In genomic region chr6:30299116-30299515, GRCm38 (mm10) we compare ENCODE assay signal across 19 mouse cellular contexts. TPM values are rescaled to one million over a fixed set of nuclear protein-coding genes. Genes with fewer than 3 reads are reported as not detected.
DNase-seq lines count a peak whose midpoint lies in the region; ATAC-seq lines count a peak whose summit lies in the region.
"Had no signal": no experiment of that assay in that cellular context is flagged by ENCODE, and none has a peak within 500 bp of the region (broad histone marks: within the 10 kb centered on the region; RNA-seq: fewer than 3 reads in every experiment).

No protein-coding gene starts in this region.

- H3K36me3 ChIP-seq in heart, embryonic 13.5 days = peaks cover 39% of the 10 kb centered on the region
- peaks cover 42% of the 10 kb centered on the region for H3K36me3 ChIP-seq in liver, embryonic 12.5 days
- no peaks in the 10 kb centered on the region for H3K36me3 ChIP-seq in liver, embryonic 11.5 days (ENCODE audit: control insufficient read depth, insufficient read depth, low read length)
- peaks cover 10% of the 10 kb centered on the region; the same call in 1 of the 2 replicates for H3K36me3 ChIP-seq in kidney, embryonic 16.5 days (ENCODE audit: insufficient read depth, low read length)
- H3K36me3 ChIP-seq in liver, embryonic 16.5 days (ENCODE audit: control insufficient read depth, insufficient read depth) = peaks cover 17% of the 10 kb centered on the region

- no peak overlapping the region for H3K27ac ChIP-seq in heart, embryonic 13.5 days (replicated peaks)
- H3K27ac ChIP-seq in liver, embryonic 12.5 days = peak overlapping the region; percentile 18; the same call in 1 of the 2 replicates
- no peak overlapping the region for H3K27ac ChIP-seq in liver, embryonic 11.5 days (ENCODE audit: low read depth, low read length)
- H3K27ac ChIP-seq in kidney, embryonic 16.5 days (ENCODE audit: low read length) = peak overlapping the region; percentile 52; the same call in 1 of the 2 replicates
- peak overlapping the region; percentile 26; the same call in 1 of the 2 replicates for H3K27ac ChIP-seq in liver, embryonic 16.5 days (ENCODE audit: low read length)
- H3K27ac ChIP-seq: embryonic facial prominence, embryonic 13.5 days; limb, embryonic 10.5 days; midbrain, embryonic 10.5 days; neural tube, embryonic 15.5 days had no signal

- H3K9me3 ChIP-seq in heart, embryonic 13.5 days = no peaks in the 10 kb centered on the region
- H3K9me3 ChIP-seq in liver, embryonic 12.5 days (replicated peaks) = no peaks in the 10 kb centered on the region
- H3K9me3 ChIP-seq in liver, embryonic 11.5 days (ENCODE audit: control insufficient read depth, low read length) = no peaks in the 10 kb centered on the region
- no peaks in the 10 kb centered on the region for H3K9me3 ChIP-seq in kidney, embryonic 16.5 days (ENCODE audit: low read length)
- no peaks in the 10 kb centered on the region for H3K9me3 ChIP-seq in liver, embryonic 16.5 days (replicated peaks; ENCODE audit: control insufficient read depth, low read length)
- H3K9me3 ChIP-seq: embryonic facial prominence, embryonic 13.5 days; hindbrain, embryonic 12.5 days; limb, embryonic 10.5 days; midbrain, embryonic 10.5 days; neural tube, embryonic 15.5 days; stomach, embryonic 15.5 days had no signal

- no peak for ATAC-seq in heart, embryonic 13.5 days (ENCODE audit: extremely low read depth, insufficient number of reproducible peaks, low FRiP score, low TSS enrichment)
- no peak for ATAC-seq in liver, embryonic 12.5 days
- ATAC-seq in liver, embryonic 11.5 days (replicated peaks; ENCODE audit: low FRiP score) = no peak
- no peak for ATAC-seq in kidney, embryonic 16.5 days (ENCODE audit: low FRiP score, low TSS enrichment)
- ATAC-seq in liver, embryonic 16.5 days (ENCODE audit: low read depth) = no peak
- ATAC-seq: forebrain, embryonic 14.5 days had no signal

- H3K27me3 ChIP-seq in heart, embryonic 13.5 days (replicated peaks) = no peaks in the 10 kb centered on the region
- no peaks in the 10 kb centered on the region for H3K27me3 ChIP-seq in liver, embryonic 12.5 days (replicated peaks)
- no peaks in the 10 kb centered on the region for H3K27me3 ChIP-seq in liver, embryonic 11.5 days (replicated peaks; ENCODE audit: control insufficient read depth, insufficient read depth, low read length)
- no peaks in the 10 kb centered on the region for H3K27me3 ChIP-seq in kidney, embryonic 16.5 days (ENCODE audit: insufficient read depth, low read length)
- no peaks in the 10 kb centered on the region for H3K27me3 ChIP-seq in liver, embryonic 16.5 days (ENCODE audit: control insufficient read depth, insufficient read depth, low read depth, low read length)
- H3K27me3 ChIP-seq: embryonic facial prominence, embryonic 13.5 days; hindbrain, embryonic 12.5 days; neural tube, embryonic 15.5 days; stomach, embryonic 15.5 days had no signal

- intact Hi-C loops in heart, postnatal 10 days (cut with DNase I) = no loop called here

- WGBS in heart, embryonic 13.5 days = 72% methylated on average over 1 of the region's 1 CpGs
- 61% methylated on average over 1 of the region's 1 CpGs for WGBS in liver, embryonic 12.5 days (ENCODE audit: insufficient replicate concordance)
- WGBS in liver, embryonic 11.5 days = 65% methylated on average over 1 of the region's 1 CpGs
- 38% methylated on average over 1 of the region's 1 CpGs for WGBS in kidney, embryonic 16.5 days
- WGBS in liver, embryonic 16.5 days (ENCODE audit: insufficient replicate concordance) = 59% methylated on average over 1 of the region's 1 CpGs

- H3K4me1 ChIP-seq in heart, embryonic 13.5 days = peaks cover 35% of the 10 kb centered on the region
- H3K4me1 ChIP-seq in liver, embryonic 12.5 days = peaks cover 49% of the 10 kb centered on the region
- H3K4me1 ChIP-seq in liver, embryonic 11.5 days (replicated peaks; ENCODE audit: control insufficient read depth, insufficient read depth, low read length) = peaks cover 25% of the 10 kb centered on the region
- H3K4me1 ChIP-seq in kidney, embryonic 16.5 days (ENCODE audit: insufficient read depth, low read length) = peaks cover 33% of the 10 kb centered on the region
- H3K4me1 ChIP-seq in liver, embryonic 16.5 days (ENCODE audit: control insufficient read depth, low read depth, low read length) = peaks cover 39% of the 10 kb centered on the region

- no peak overlapping the region for H3K9ac ChIP-seq in heart, embryonic 13.5 days
- H3K9ac ChIP-seq in liver, embryonic 12.5 days = no peak overlapping the region
- H3K9ac ChIP-seq in liver, embryonic 11.5 days (ENCODE audit: low read depth, low read length) = no peak overlapping the region
- no peak overlapping the region for H3K9ac ChIP-seq in kidney, embryonic 16.5 days (replicated peaks; ENCODE audit: low read length)
- no peak overlapping the region for H3K9ac ChIP-seq in liver, embryonic 16.5 days (ENCODE audit: low read depth, low read length)
- H3K9ac ChIP-seq: embryonic facial prominence, embryonic 13.5 days; hindbrain, embryonic 12.5 days; neural tube, embryonic 15.5 days; stomach, embryonic 15.5 days had no signal

- peak overlapping the region; percentile 91; the same call in 1 of the 2 replicates for H3K4me2 ChIP-seq in heart, embryonic 13.5 days
- no peak overlapping the region for H3K4me2 ChIP-seq in liver, embryonic 12.5 days
- H3K4me2 ChIP-seq in liver, embryonic 11.5 days = no peak overlapping the region
- H3K4me2 ChIP-seq in kidney, embryonic 16.5 days (replicated peaks; ENCODE audit: low read depth, low read length) = no peak overlapping the region
- no peak overlapping the region for H3K4me2 ChIP-seq in liver, embryonic 16.5 days (ENCODE audit: low read depth, low read length)

- no peak overlapping the region for H3K4me3 ChIP-seq in heart, embryonic 13.5 days
- no peak overlapping the region for H3K4me3 ChIP-seq in liver, embryonic 12.5 days
- H3K4me3 ChIP-seq in liver, embryonic 11.5 days (ENCODE audit: low read depth, low read length) = no peak overlapping the region
- H3K4me3 ChIP-seq in kidney, embryonic 16.5 days (ENCODE audit: low read length) = no peak overlapping the region
- no peak overlapping the region for H3K4me3 ChIP-seq in liver, embryonic 16.5 days (ENCODE audit: low read depth, low read length)
- H3K4me3 ChIP-seq: embryonic facial prominence, embryonic 13.5 days; hindbrain, embryonic 12.5 days; limb, embryonic 10.5 days; midbrain, embryonic 10.5 days; neural tube, embryonic 15.5 days; stomach, embryonic 15.5 days had no signal

- DNase-seq in heart, postnatal 10 days = no peak
- no peak for DNase-seq in liver, embryonic 11.5 days (ENCODE audit: low spot score)
- no peak for DNase-seq in layer of hippocampus, adult 9-11 months
- DNase-seq: adrenal gland, adult 2 months; cerebellum, adult 11 months; cerebellum, postnatal 14 days; right cerebral cortex, adult 18-20 months; thymus, postnatal 25 days had no signal

RNA-seq across cellular contexts. Expression of gene Ube2h, which starts 5.2 kb away (rescaled TPM):
- 46.6 and 49.8 TPM in 2 replicates for polyA plus RNA-seq in heart, embryonic 13.5 days (2015; fragmentation: Nextera tagmentation; extraction: Ambion mirVana)
- 10 to 100 TPM; 84.2 to 86.2 TPM for total RNA-seq in heart, postnatal 10 days (2021)
- polyA plus RNA-seq in liver, embryonic 12.5 days (2016; fragmentation: Nextera tagmentation; extraction: Ambion mirVana) = 31.6 and 33.4 TPM in 2 replicates
- 21.6 and 22.5 TPM in 2 replicates for polyA plus RNA-seq in liver, embryonic 11.5 days (2014; fragmentation: Nextera tagmentation; extraction: Ambion mirVana)
- polyA plus RNA-seq in kidney, embryonic 16.5 days (2015; fragmentation: Nextera tagmentation; extraction: Ambion mirVana) = 53.7 and 55.5 TPM in 2 replicates
- polyA plus RNA-seq in liver, embryonic 16.5 days (2015; fragmentation: Nextera tagmentation; extraction: Ambion mirVana) = 36.1 and 37.7 TPM in 2 replicates

Comparison
In these comparisons a context has a peak if more than half of its experiments do, and no peak if none do; other contexts are left out.
1. H3K27ac ChIP-seq: peak in liver, embryonic 12.5 days (single experiment), kidney, embryonic 16.5 days (single experiment) and liver, embryonic 16.5 days (single experiment); none in heart, embryonic 13.5 days (single experiment) and liver, embryonic 11.5 days (single experiment).